Mouse (Mus musculus) gastrocnemius, adult 2 months (tissue): ENCODE data around the gene Tnfaip3. TPM values are rescaled to one million over a fixed set of nuclear protein-coding genes. Genes with fewer than 3 reads are reported as not detected.

ENCODE experiments used
- DNase-seq: peaks from one replicate; pipeline ENCODE4 v3.0.0; 2022
- H3K27ac ChIP-seq: fragments of 200-600 bp; 2 replicates; pipeline ENCODE4 v1.8.1; 2022; ENCODE audit warnings: mild to moderate bottlenecking
- H3K4me3 ChIP-seq: fragments of 200-600 bp; 2 replicates; pipeline ENCODE4 v1.8.1; 2022; ENCODE audit warnings: mild to moderate bottlenecking, moderate library complexity
- CTCF ChIP-seq: fragments of 200-600 bp; IDR thresholded peaks from 2 replicates; pipeline ENCODE4 v1.8.1; 2022; ENCODE audit warnings: antibody characterized with exemption, mild to moderate bottlenecking, moderate library complexity
- intact Hi-C: fragments of 180-260 bp; cut with DNase I; formaldehyde crosslinking; loops from one replicate; pipeline ENCODE4 v1.15.1; 2025
- total RNA-seq, 2 experiments: library from RNA; stranded (reverse); gene quantifications; 2 replicates each; pipeline ENCODE4 v1.2.3; 2021

Tnfaip3 gene
- total RNA-seq, 2 experiments from 2014 or later: 1.8 to 2.1 TPM

- DNase-seq: no peak
- intact Hi-C loops: no loop called here
- TF ChIP-seq CTCF: no peak
- H3K27ac ChIP-seq: no peak overlapping the region
- H3K4me3 ChIP-seq: no peak overlapping the region
These were observed 28.2 kb downstream of the Tnfaip3 start for GRCm38 (mm10) chr10:18987046-18987906.

- Histone ChIP-seq H3K4me3 (no peak overlapping the region), H3K27ac (no peak overlapping the region)
- no peak for DNase-seq
- TF ChIP-seq CTCF: no peak
- intact Hi-C loops: no loop called here
These were observed 29.9 kb downstream of the Tnfaip3 start for GRCm38 (mm10) chr10:18985516-18985915.

- intact Hi-C loops: no loop called here
- TF ChIP-seq CTCF: no peak
- H3K27ac ChIP-seq: no peak overlapping the region
- H3K4me3 ChIP-seq: no peak overlapping the region
- no peak for DNase-seq
These were observed 31.9 kb downstream of the Tnfaip3 start for GRCm38 (mm10) chr10:18983514-18983913.

- DNase-seq: no peak
- H3K4me3 ChIP-seq: no peak overlapping the region
- intact Hi-C loops: no loop called here
- TF ChIP-seq CTCF: no peak
- H3K27ac ChIP-seq: 0 out of 2 replicates have a peak overlapping the region, but pooled peaks have one; percentile 0
These were observed 41.0 kb downstream of the Tnfaip3 start for GRCm38 (mm10) chr10:18974486-18974885.

DNA sequence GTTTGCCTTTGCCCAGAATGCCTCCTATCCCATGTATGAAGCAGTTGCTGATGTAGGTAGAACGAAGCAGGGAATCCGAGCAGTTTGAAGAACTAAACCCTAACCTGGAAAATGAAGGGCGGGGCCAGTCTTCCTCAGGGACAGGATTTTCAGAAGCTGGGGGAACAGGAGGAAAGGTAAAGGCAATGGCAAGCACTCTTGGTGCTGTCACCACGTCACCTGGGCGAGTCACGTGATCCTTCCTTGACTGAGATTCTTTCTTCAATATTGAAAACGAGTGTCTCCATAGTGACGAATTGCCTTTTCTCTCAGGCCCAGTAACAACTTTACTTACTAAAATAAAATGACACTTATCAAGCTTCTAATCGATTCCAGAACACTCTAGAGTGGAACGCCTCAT is 48.6 kb downstream of the Tnfaip3 start:
- DNase-seq: no peak
- H3K27ac ChIP-seq: no peak overlapping the region
- TF ChIP-seq CTCF: no peak
- no peak overlapping the region for H3K4me3 ChIP-seq
- intact Hi-C loops: no loop called here

DNA sequence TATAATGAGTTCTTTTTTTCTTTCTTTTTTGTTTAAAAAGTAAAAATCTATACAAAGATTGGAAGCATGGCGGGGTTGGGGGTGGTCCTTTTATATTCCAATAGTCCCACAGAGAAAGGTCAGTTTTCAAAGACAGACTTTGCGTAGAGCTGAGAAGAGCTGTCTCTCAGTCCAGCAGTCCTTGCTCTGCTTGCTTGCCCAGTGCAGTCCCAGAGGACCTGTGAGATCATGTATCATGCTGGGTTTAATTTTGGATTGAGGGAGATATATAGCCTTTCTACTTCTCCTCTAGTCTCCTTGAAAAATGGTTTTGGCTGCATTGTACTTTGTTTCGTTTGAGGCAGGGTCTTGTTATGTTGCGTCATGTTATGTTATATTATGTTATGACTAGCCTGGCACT is 49.9 kb downstream of the Tnfaip3 start:
- Histone ChIP-seq H3K27ac (peak overlapping the region; percentile 82), H3K4me3 (peak overlapping the region; percentile 23; the same call in 1 of the 2 replicates)
- TF ChIP-seq CTCF: no peak
- DNase-seq: peak; percentile 73
- intact Hi-C loops: no loop called here

GRCm38 (mm10) chr10:18964856-18965255 is 50.6 kb downstream of the Tnfaip3 start:
- no peak for DNase-seq
- TF ChIP-seq CTCF: no peak
- H3K4me3 ChIP-seq: peak overlapping the region; percentile 23

GRCm38 (mm10) chr10:18959777-18960492 is 55.5 kb downstream of the Tnfaip3 start:
- intact Hi-C loops: no loop called here
- Histone ChIP-seq H3K4me3 (no peak overlapping the region), H3K27ac (peak overlapping the region; percentile 68; the same call in 1 of the 2 replicates)
- DNase-seq: peak; percentile 38
- TF ChIP-seq CTCF: peak; percentile 40; the same call in 1 of the 2 replicates

More at GRCm38 (mm10) chr10:18964856-18965255, 50.6 kb downstream of the Tnfaip3 start:
- intact Hi-C loops: no loop called here
- peak overlapping the region; percentile 82 for H3K27ac ChIP-seq

DNA sequence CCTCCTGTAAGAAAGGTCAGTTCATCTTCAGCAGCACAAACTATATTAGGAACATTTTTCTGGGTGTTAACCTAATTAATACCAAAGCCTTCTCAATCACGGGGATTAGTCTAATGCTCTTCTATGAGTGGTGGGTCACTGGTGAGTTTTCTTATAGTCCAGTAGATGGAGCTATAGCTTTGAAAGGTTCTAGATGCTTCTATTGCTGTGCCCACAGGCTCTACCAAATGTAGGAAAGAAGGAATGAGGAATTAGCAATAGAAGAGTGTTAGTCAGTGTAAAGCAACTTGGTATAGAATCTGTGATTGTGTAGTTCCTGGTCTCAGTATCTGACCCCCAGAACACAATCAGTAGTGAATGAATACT is 61.8 kb downstream of the Tnfaip3 start:
- DNase-seq: no peak
- H3K4me3 ChIP-seq: no peak overlapping the region
- intact Hi-C loops: loop anchor here (1.0 to 5.0 kb wide), 3 partner anchors 61 to 233 kb away; partner anchors contain the start of gene Tnfaip3
- TF ChIP-seq CTCF: peak; percentile 82
- no peak overlapping the region for H3K27ac ChIP-seq

GRCm38 (mm10) chr10:18953011-18953705 is 62.3 kb downstream of the Tnfaip3 start:
- no peak overlapping the region for H3K4me3 ChIP-seq
- no peak for DNase-seq
- H3K27ac ChIP-seq: no peak overlapping the region
- no peak for TF ChIP-seq CTCF
- intact Hi-C loops: loop anchor here (1.0 to 5.0 kb wide), 3 partner anchors 62 to 233 kb away; partner anchors contain the start of gene Tnfaip3

Other genes starting within 250 kb of the Tnfaip3 start
- not detected for gene Gm4922, start 228.9 kb downstream of the Tnfaip3 start, total RNA-seq
- gene Perp, start 170.6 kb downstream of the Tnfaip3 start, total RNA-seq: 1 to 10 TPM; 1.4 to 2.9 TPM